Mouse (Mus musculus) embryonic facial prominence, embryonic 11.5 days (tissue): ENCODE measurements around the gene Psmd13. TPM values are rescaled to one million over a fixed set of nuclear protein-coding genes. Genes with fewer than 3 reads are reported as not detected.

Experiments used
- ATAC-seq: fragments of 200-750 bp; cut with Nextera tagmentation; replicated peaks from 2 replicates; pipeline ENCODE4 v1.8.0; 2017; ENCODE audit warnings: low read depth; ENCODE audit not compliant: insufficient number of reproducible peaks, low FRiP score, low TSS enrichment
- DNase-seq: peaks from one replicate; pipeline ENCODE4 v3.0.0-alpha.2; 2015; ENCODE audit warnings: low spot score
- H3K27ac ChIP-seq: fragments of 300-500 bp; sonication (generic); replicated peaks from 2 replicates; pipeline ENCODE4 v1.5.1; 2014; ENCODE audit warnings: mild to moderate bottlenecking, low read depth, low read length, control low read depth
- H3K27me3 ChIP-seq: fragments of 300-500 bp; sonication (generic); 2 replicates; pipeline ENCODE4 v1.6.1; 2014; ENCODE audit warnings: mild to moderate bottlenecking, low read length, moderate library complexity, mixed read lengths; ENCODE audit not compliant: control insufficient read depth, insufficient read depth
- H3K36me3 ChIP-seq: fragments of 300-500 bp; sonication (generic); replicated peaks from 2 replicates; pipeline ENCODE4 v1.6.1; 2014; ENCODE audit warnings: low read depth, mild to moderate bottlenecking, low read length, moderate library complexity, mixed read lengths; ENCODE audit not compliant: control insufficient read depth, insufficient read depth
- H3K4me1 ChIP-seq: fragments of 300-500 bp; sonication (generic); 2 replicates; pipeline ENCODE4 v1.6.1; 2014; ENCODE audit warnings: low read length, mixed read lengths; ENCODE audit not compliant: control insufficient read depth, insufficient read depth
- H3K4me2 ChIP-seq: fragments of 300-500 bp; sonication (generic); 2 replicates; pipeline ENCODE4 v1.6.1; 2014; ENCODE audit warnings: low read depth, mild to moderate bottlenecking, control low read depth, low read length, moderate library complexity
- H3K4me3 ChIP-seq: fragments of 300-500 bp; sonication (generic); 2 replicates; pipeline ENCODE4 v1.5.1; 2014; ENCODE audit warnings: low read depth, low read length, control low read depth
- H3K9ac ChIP-seq: fragments of 300-500 bp; sonication (generic); replicated peaks from 2 replicates; pipeline ENCODE4 v1.6.1; 2014; ENCODE audit warnings: mild to moderate bottlenecking, control low read depth, low read length
- H3K9me3 ChIP-seq: fragments of 300-500 bp; sonication (generic); replicated peaks from 2 replicates; pipeline ENCODE4 v1.6.1; 2016; ENCODE audit warnings: mild to moderate bottlenecking, low read length, inconsistent platforms, mixed read lengths; ENCODE audit not compliant: control insufficient read depth
- WGBS: fragments of 180-500 bp; shearing (Covaris S2); extraction: QIAGEN DNeasy Blood & Tissue Kit; methylation state at CpG from one replicate; pipeline ENCODE4 v1.1.7; 2014; 5-methylcytosine and 5-hydroxymethylcytosine counted together
- polyA plus RNA-seq: library from polyadenylated mRNA; unstranded; fragments of >200 nt; fragmentation: Nextera tagmentation; extraction: Ambion mirVana; gene quantifications from 2 replicates; pipeline ENCODE4 v1.2.1, GENCODE M21; 2014

The Psmd13 gene
- polyA plus RNA-seq, 1 experiment from 2014 or later: 185 TPM

- DNase-seq: no peak
- Histone ChIP-seq H3K4me2 (no peak overlapping the region), H3K27ac (no peak overlapping the region), H3K36me3 (no peaks in the 10 kb centered on the region; the same call in 1 of the 2 replicates), H3K4me1 (no peaks in the 10 kb centered on the region), H3K27me3 (no peaks in the 10 kb centered on the region), H3K9me3 (no peaks in the 10 kb centered on the region), H3K4me3 (no peak overlapping the region), H3K9ac (no peak overlapping the region)
- 92% methylated on average over 10 of the region's 10 CpGs for WGBS
- no peak for ATAC-seq
Measured at GRCm38 (mm10) chr7:140946311-140946710, 64.5 kb downstream of the Psmd13 start.

- Histone ChIP-seq H3K36me3 (no peaks in the 10 kb centered on the region; the same call in 1 of the 2 replicates), H3K9ac (no peak overlapping the region), H3K4me1 (no peaks in the 10 kb centered on the region; the same call in 1 of the 2 replicates), H3K4me2 (no peak overlapping the region), H3K4me3 (no peak overlapping the region), H3K27ac (no peak overlapping the region), H3K27me3 (no peaks in the 10 kb centered on the region), H3K9me3 (no peaks in the 10 kb centered on the region)
- ATAC-seq (no peak), DNase-seq (no peak)
- 70% methylated on average over 7 of the region's 7 CpGs for WGBS
Measured at GRCm38 (mm10) chr7:140946980-140947379, 65.2 kb downstream of the Psmd13 start.

- Histone ChIP-seq H3K27ac (no peak overlapping the region), H3K27me3 (no peaks in the 10 kb centered on the region), H3K4me1 (no peaks in the 10 kb centered on the region; the same call in 1 of the 2 replicates), H3K9me3 (no peaks in the 10 kb centered on the region), H3K36me3 (no peaks in the 10 kb centered on the region; the same call in 1 of the 2 replicates), H3K9ac (no peak overlapping the region), H3K4me3 (no peak overlapping the region), H3K4me2 (no peak overlapping the region)
- ATAC-seq: no peak
- 88% methylated on average over 8 of the region's 8 CpGs for WGBS
- DNase-seq: no peak
Measured at GRCm38 (mm10) chr7:140948161-140948560, 66.4 kb downstream of the Psmd13 start.

Other genes with a start within 250 kb of the Psmd13 start
- gene Olfr53, start 235.5 kb upstream of the Psmd13 start, polyA plus RNA-seq: not detected in 2 replicates
- gene Olfr539, start 222.0 kb upstream of the Psmd13 start, polyA plus RNA-seq: not detected in 2 replicates
- gene Olfr45, start 200.0 kb upstream of the Psmd13 start, polyA plus RNA-seq: not detected in 2 replicates
- not detected in 2 replicates for gene Olfr541, start 184.7 kb upstream of the Psmd13 start, polyA plus RNA-seq
- not detected in 2 replicates for gene Cyp2e1, start 118.2 kb upstream of the Psmd13 start, polyA plus RNA-seq
- 0.14 and 0.38 TPM in 2 replicates for gene Syce1, start 94.1 kb upstream of the Psmd13 start, polyA plus RNA-seq
- gene Zfp941, start 59.8 kb upstream of the Psmd13 start, polyA plus RNA-seq: 3.5 and 3.6 TPM in 2 replicates
- 1.1 and 1.3 TPM in 2 replicates for gene Urah, start 47.0 kb upstream of the Psmd13 start, polyA plus RNA-seq
- gene Scgb1c1, start 36.4 kb upstream of the Psmd13 start, polyA plus RNA-seq: not detected in 2 replicates
- not detected in 2 replicates for gene Odf3, start 34.2 kb upstream of the Psmd13 start, polyA plus RNA-seq
- not detected in 2 replicates for gene Gm45785, start 25.6 kb upstream of the Psmd13 start, polyA plus RNA-seq
- 56.7 and 58.3 TPM in 2 replicates for gene Ric8a, start 25.0 kb upstream of the Psmd13 start, polyA plus RNA-seq
- 22.9 and 31.8 TPM in 2 replicates for gene Bet1l, start 24.4 kb upstream of the Psmd13 start, polyA plus RNA-seq
- 17.1 and 19.3 TPM in 2 replicates for gene Sirt3, start 341 bp downstream of the Psmd13 start, polyA plus RNA-seq
- not detected in 2 replicates for gene Cox8b, start 18.5 kb downstream of the Psmd13 start, polyA plus RNA-seq
- gene Nlrp6, start 38.9 kb downstream of the Psmd13 start, polyA plus RNA-seq: 0.07 TPM in 1 of 2 replicates, not detected in the other
- 12.4 and 14.3 TPM in 2 replicates for gene Pgghg, start 59.4 kb downstream of the Psmd13 start, polyA plus RNA-seq
- 0.38 and 0.78 TPM in 2 replicates for gene Ifitm5, start 68.3 kb downstream of the Psmd13 start, polyA plus RNA-seq
- not detected in 2 replicates for gene Gm45717, start 74.0 kb downstream of the Psmd13 start, polyA plus RNA-seq
- gene Ifitm2, start 74.0 kb downstream of the Psmd13 start, polyA plus RNA-seq: 595 and 632 TPM in 2 replicates
- 19.9 and 20.1 TPM in 2 replicates for gene Ifitm1, start 85.3 kb downstream of the Psmd13 start, polyA plus RNA-seq
- gene Ifitm3, start 128.8 kb downstream of the Psmd13 start, polyA plus RNA-seq: 29.8 and 36.5 TPM in 2 replicates
- gene Ifitm6, start 136.0 kb downstream of the Psmd13 start, polyA plus RNA-seq: not detected in 2 replicates
- not detected in 2 replicates for gene Gm17387, start 147.2 kb downstream of the Psmd13 start, polyA plus RNA-seq
- gene B4galnt4, start 179.1 kb downstream of the Psmd13 start, polyA plus RNA-seq: 15.8 and 19.4 TPM in 2 replicates
- gene Pkp3, start 196.2 kb downstream of the Psmd13 start, polyA plus RNA-seq: 3.1 and 3.5 TPM in 2 replicates
- 1.6 and 1.8 TPM in 2 replicates for gene Sigirr, start 218.6 kb downstream of the Psmd13 start, polyA plus RNA-seq
- 1.2 and 1.3 TPM in 2 replicates for gene Ano9, start 235.8 kb downstream of the Psmd13 start, polyA plus RNA-seq
- gene Ptdss2, start 240.4 kb downstream of the Psmd13 start, polyA plus RNA-seq: 67.3 and 69.6 TPM in 2 replicates